Mouse (Mus musculus): Measurements from ENCODE around the gene Pcolce2. TPM values are rescaled to one million over a fixed set of nuclear protein-coding genes. Genes with fewer than 3 reads are reported as not detected.

Gene Pcolce2
- 0.32 TPM for total RNA-seq (2023)

DNA sequence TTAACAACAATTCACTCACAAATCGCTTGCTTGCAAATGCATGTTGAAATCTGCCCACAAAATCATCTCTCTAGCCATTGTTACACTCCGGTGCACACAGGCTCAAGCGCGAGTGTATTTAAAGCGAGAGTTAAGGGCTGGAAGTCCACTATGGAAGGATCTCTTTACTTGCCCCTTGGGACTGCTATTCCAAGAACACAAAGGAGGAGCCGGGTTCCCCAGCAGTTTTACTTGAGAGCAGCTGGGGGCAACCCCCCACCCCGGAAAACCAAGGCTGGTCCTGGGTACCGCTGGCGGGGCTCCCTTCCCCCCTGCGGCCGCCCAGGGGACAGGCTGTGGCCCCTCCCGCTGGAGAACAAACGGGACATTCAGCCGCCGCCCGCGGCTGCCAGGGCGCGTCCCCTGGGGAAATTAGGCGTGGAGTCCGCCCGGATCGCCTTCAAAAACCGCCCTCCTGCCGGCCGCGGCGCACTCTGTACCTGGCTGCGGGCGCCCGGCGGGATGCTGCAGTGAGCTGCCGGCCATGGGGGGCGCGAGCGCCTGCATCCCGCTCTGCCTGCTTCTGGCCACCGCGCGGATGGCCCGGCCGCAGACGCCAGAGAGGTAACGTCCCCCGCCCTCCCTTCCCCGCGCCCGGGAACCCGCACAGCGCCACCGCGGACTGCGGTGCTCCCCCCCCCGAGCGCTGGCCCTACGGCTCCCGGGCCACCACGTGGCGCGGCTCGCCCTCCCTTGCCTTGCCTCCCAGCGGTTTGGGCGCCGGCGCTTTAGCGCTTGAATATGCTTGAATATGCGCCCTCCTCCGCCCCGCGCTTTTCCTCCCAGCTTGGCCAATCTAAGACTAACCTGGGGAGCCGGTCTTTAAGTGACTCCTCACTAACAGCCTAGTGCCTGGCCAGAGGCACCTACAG is at the start of gene Pcolce2:
TSS of gene Pcolce2 (plus strand) at position 331 of the 911 bp plus-strand sequence.

Other genes starting within 250 kb of the Pcolce2 start
- 1.7 TPM for gene Chst2, start 230.9 kb upstream of the Pcolce2 start, total RNA-seq (2023)
- gene U2surp, start 125.6 kb upstream of the Pcolce2 start, total RNA-seq (2023): 119 TPM
- 0.76 TPM for gene Paqr9, start 77.9 kb upstream of the Pcolce2 start, total RNA-seq (2023)
- gene Trpc1, start 112.8 kb downstream of the Pcolce2 start, total RNA-seq (2023): 0.56 TPM
- 0.67 TPM for gene Pls1, start 207.7 kb downstream of the Pcolce2 start, total RNA-seq (2023)
- gene Atr, start 220.0 kb downstream of the Pcolce2 start, total RNA-seq (2023): 29.2 TPM

All from CD4-positive naive resting alpha-beta T cell, adult 76 days (primary cell).